Mouse (Mus musculus) forebrain, postnatal 0 days (tissue): ENCODE measurements at regions not wholly inside any gene's neighbourhood (a gene's known extent, or its start where the extent isn't known, plus 50 kb on each side); places are given as distances from the start of the nearest gene placed in this dataset.
A peak's percentile ranks its signal among the peaks of the same experiment; 100 is the strongest.
"Not testable (repeated sequence)": the region's sequence is repeated elsewhere in the genome, so short reads cannot be mapped to it uniquely, and the experiment has no call there.

ENCODE experiments used
- ATAC-seq: fragments of 200-750 bp; cut with Nextera tagmentation; 2 replicates; pipeline ENCODE4 v1.8.0; 2017; ENCODE audit warnings: mild to moderate bottlenecking, moderate library complexity
- DNase-seq: peaks from one replicate; pipeline ENCODE4 v3.0.0-alpha.2; 2015
- H3K27ac ChIP-seq: fragments of 300-500 bp; sonication (generic); 2 replicates; pipeline ENCODE4 v1.5.1; 2014; ENCODE audit warnings: low read depth, mild to moderate bottlenecking, antibody characterized with exemption, low read length, moderate library complexity, mixed read lengths
- H3K27me3 ChIP-seq: fragments of 300-500 bp; sonication (generic); 2 replicates; pipeline ENCODE4 v1.6.1; 2014; ENCODE audit warnings: mild to moderate bottlenecking, low read length, mixed read lengths; ENCODE audit not compliant: insufficient read depth
- H3K36me3 ChIP-seq: fragments of 300-500 bp; sonication (generic); 2 replicates; pipeline ENCODE4 v1.6.1; 2014; ENCODE audit warnings: mild to moderate bottlenecking, moderate library complexity; ENCODE audit not compliant: insufficient read depth
- H3K4me1 ChIP-seq: fragments of 300-500 bp; sonication (generic); 2 replicates; pipeline ENCODE4 v1.6.1; 2014; ENCODE audit warnings: antibody characterized with exemption; ENCODE audit not compliant: insufficient read depth
- H3K4me2 ChIP-seq: fragments of 300-500 bp; sonication (generic); 2 replicates; pipeline ENCODE4 v1.6.1; 2014; ENCODE audit warnings: low read depth, mild to moderate bottlenecking, moderate library complexity
- H3K4me3 ChIP-seq: fragments of 300-500 bp; sonication (generic); 2 replicates; pipeline ENCODE4 v1.5.1; 2014; ENCODE audit warnings: low read depth, low read length, mixed read lengths
- H3K9ac ChIP-seq: fragments of 300-500 bp; sonication (generic); 2 replicates; pipeline ENCODE4 v1.6.1; 2014; ENCODE audit warnings: mild to moderate bottlenecking
- H3K9me3 ChIP-seq: fragments of 300-500 bp; sonication (generic); 2 replicates; pipeline ENCODE4 v1.6.1; 2016; ENCODE audit warnings: low read length
- CTCF ChIP-seq: sonication (generic); IDR thresholded peaks from 2 replicates; pipeline ENCODE4 v1.5.1; 2016; ENCODE audit warnings: antibody characterized with exemption, control low read depth, low read depth
- WGBS: fragments of 180-500 bp; shearing (Covaris S2); extraction: QIAGEN DNeasy Blood & Tissue Kit; methylation state at CpG from one replicate; pipeline ENCODE4 v1.1.7; 2014; 5-methylcytosine and 5-hydroxymethylcytosine counted together

DNA sequence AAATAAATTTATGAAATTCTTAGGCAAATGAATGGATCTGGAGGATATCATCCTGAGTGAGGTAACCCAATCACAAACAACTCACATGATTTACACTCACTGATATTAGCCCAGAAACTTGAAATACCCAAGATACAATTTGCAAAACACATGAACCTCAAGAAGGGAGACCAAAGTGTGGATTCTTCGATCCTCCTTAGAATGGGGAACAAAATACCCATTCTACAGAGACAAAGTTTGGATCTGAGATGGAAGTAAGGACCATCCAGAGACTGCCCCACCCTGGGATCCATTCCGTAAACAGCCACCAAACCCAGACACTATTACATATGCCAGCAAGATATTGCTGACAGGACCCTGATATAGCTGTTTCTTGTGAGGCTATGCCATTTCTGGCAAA, 971.2 kb downstream of the Agbl1 start:
- not testable (repeated sequence) for DNase-seq

DNA sequence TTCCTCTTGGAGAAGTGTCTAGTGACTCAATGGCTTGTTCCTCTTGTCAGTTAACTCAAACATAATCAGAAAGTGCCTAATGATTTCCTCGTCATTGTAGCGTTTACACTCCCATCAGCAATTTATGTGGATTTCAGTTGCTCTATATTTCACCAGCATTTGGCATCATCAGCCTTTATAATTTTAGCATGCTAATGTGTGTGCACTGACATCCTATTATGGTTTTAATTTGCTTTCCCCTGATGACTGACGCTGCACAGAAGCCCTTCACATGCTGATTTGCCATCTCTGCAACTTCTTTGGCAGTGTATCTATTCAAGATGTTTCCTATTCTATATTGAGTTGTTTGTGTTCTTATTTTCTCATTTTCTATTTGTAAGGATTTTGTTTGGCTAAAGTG, 975.9 kb downstream of the Agbl1 start:
- Histone ChIP-seq H3K4me1 (no peaks in the 10 kb centered on the region), H3K27me3 (no peaks in the 10 kb centered on the region), H3K4me3 (no peak overlapping the region), H3K9me3 (no peaks in the 10 kb centered on the region), H3K9ac (no peak overlapping the region), H3K36me3 (no peaks in the 10 kb centered on the region), H3K27ac (no peak overlapping the region), H3K4me2 (no peak overlapping the region)
- ATAC-seq = peak; percentile 79
- peak; percentile 40 for DNase-seq
- no peak for TF ChIP-seq CTCF
- 29% methylated on average over 3 of the region's 3 CpGs for WGBS

More for the DNA sequence above, 971.2 kb downstream of the Agbl1 start:
- H3K9me3 ChIP-seq, H3K9ac ChIP-seq, H3K4me2 ChIP-seq, H3K27me3 ChIP-seq, H3K36me3 ChIP-seq, H3K27ac ChIP-seq, ATAC-seq, H3K4me1 ChIP-seq, H3K4me3 ChIP-seq: not testable (repeated sequence)
- WGBS = 93% methylated on average over 2 of the region's 2 CpGs

DNA sequence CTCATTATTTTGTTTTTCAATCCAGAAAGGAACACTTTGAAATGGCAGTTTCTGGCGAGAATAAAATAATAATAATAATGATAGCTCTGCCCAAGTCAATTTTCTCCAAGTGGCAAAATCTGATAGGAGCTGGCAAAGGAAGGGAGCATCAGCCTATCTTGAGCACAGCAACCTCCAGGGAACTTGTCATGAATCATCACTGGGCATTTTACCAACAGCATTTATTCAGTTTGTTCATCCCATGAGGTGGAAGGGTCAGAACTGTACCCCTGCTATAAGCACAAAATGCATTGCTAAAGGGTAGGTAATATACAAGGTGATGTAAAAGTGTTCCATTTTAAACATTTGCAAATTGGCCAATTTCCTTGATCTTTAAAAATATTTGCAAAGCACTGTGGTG, 1019.7 kb downstream of the Agbl1 start:
- H3K27me3 ChIP-seq = no peaks in the 10 kb centered on the region
- TF ChIP-seq CTCF = no peak
- ATAC-seq (no peak), DNase-seq (no peak)
- no peaks in the 10 kb centered on the region for H3K36me3 ChIP-seq
- H3K4me2 ChIP-seq = no peak overlapping the region
- H3K9ac ChIP-seq = no peak overlapping the region
- H3K4me3 ChIP-seq = no peak overlapping the region
- 62% methylated on average over 1 of the region's 1 CpGs for WGBS
- H3K9me3 ChIP-seq = no peaks in the 10 kb centered on the region
- no peak overlapping the region for H3K27ac ChIP-seq
- H3K4me1 ChIP-seq = no peaks in the 10 kb centered on the region

DNA sequence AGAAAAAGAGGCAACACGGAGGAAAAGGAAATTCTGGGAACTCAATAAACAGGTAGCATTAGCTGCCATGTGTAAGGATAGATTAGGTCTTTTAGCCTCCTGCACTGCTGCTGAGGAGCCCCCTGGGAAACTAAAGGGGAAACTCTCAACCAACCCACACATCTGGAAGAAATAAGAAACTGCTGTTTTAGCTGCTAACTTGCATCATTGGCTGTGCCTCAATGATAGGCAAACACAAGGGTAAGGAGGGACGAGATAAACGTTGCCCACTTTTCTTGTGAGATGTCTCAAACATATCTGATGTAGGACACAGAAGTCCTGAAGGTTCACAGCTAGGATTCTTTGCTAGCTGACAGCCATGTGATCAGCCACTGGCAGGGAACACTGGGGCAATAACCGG, 1058.0 kb downstream of the Agbl1 start:
- Histone ChIP-seq H3K4me1 (no peaks in the 10 kb centered on the region), H3K27me3 (no peaks in the 10 kb centered on the region), H3K36me3 (no peaks in the 10 kb centered on the region), H3K9ac (no peak overlapping the region), H3K27ac (no peak overlapping the region), H3K9me3 (no peaks in the 10 kb centered on the region), H3K4me3 (no peak overlapping the region), H3K4me2 (no peak overlapping the region)
- ATAC-seq = no peak
- DNase-seq = no peak
- TF ChIP-seq CTCF = no peak
- WGBS = 78% methylated on average over 4 of the region's 4 CpGs

DNA sequence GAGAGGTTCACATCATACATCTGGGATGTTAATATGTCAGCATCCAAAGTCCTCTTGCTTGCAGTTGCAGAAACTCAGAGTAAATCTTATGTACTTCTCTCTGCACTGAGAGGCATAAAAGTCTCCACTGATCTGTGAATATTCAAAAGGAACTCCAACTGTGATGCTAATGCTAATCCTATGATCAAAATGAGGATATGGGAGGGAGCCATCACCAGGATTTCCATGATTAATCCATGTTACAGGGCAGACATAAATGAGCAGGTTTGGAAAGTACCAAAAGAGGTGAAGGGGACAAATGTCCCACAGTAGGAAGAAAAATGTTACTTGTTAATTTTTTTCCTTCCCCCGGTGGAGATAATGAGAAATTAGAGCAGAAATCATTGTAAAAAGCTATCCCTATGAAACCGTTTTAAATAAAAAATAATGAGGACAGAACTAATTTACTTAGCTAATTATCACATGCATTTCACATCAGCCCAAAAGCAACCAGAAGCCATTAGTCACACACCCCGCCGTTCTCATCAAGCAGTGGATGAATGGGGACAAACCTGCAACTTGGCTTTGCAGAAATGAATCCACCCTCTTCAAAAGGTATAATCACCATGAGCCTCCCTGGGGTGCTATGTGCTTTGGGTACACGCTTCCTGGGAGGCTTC, 1065.4 kb downstream of the Agbl1 start:
- Histone ChIP-seq H3K9me3 (no peaks in the 10 kb centered on the region), H3K4me1 (no peaks in the 10 kb centered on the region), H3K27ac (no peak overlapping the region), H3K9ac (no peak overlapping the region), H3K4me3 (no peak overlapping the region), H3K4me2 (no peak overlapping the region), H3K36me3 (no peaks in the 10 kb centered on the region), H3K27me3 (no peaks in the 10 kb centered on the region)
- 7% methylated on average over 5 of the region's 5 CpGs for WGBS
- no peak for TF ChIP-seq CTCF
- ATAC-seq (no peak), DNase-seq (peak; percentile 8)

DNA sequence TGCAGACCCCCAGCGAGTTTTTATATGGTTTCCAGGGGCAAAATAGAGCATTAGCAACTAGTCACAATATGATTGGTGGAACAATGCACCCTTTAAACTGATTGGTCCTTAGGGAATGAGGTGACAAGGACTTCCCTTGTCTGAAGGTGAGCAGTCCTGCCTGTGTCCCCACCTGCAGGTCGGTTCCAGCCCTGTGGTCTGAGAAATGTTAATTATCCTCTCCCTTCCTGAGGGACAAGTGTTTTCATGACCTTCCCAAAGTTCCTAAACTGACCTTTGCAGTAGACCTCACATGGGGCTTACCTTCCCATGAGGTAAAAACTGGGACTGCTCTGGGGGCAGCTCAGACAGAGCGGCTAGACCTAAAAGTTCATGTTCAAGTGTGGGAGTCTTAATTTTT, 1073.5 kb downstream of the Agbl1 start:
- no peaks in the 10 kb centered on the region for H3K4me1 ChIP-seq
- H3K4me3 ChIP-seq = no peak overlapping the region
- H3K9ac ChIP-seq = no peak overlapping the region
- no peak for TF ChIP-seq CTCF
- no peaks in the 10 kb centered on the region for H3K9me3 ChIP-seq
- no peak overlapping the region for H3K27ac ChIP-seq
- no peak for ATAC-seq
- no peak overlapping the region for H3K4me2 ChIP-seq
- DNase-seq = no peak
- H3K36me3 ChIP-seq = no peaks in the 10 kb centered on the region
- H3K27me3 ChIP-seq = no peaks in the 10 kb centered on the region
- WGBS = 46% methylated on average over 3 of the region's 3 CpGs

- Histone ChIP-seq H3K9me3 (no peaks in the 10 kb centered on the region), H3K4me1 (no peaks in the 10 kb centered on the region), H3K27ac (no peak overlapping the region), H3K36me3 (no peaks in the 10 kb centered on the region), H3K4me3 (0 out of 2 replicates have a peak overlapping the region, but pooled peaks have one; percentile 2), H3K9ac (no peak overlapping the region), H3K27me3 (no peaks in the 10 kb centered on the region), H3K4me2 (peak overlapping the region; percentile 27; the same call in 1 of the 2 replicates)
- ATAC-seq (no peak), DNase-seq (no peak)
- TF ChIP-seq CTCF = no peak
- 10% methylated on average over 6 of the region's 11 CpGs for WGBS
These were observed 1074.2 kb downstream of the Agbl1 start for GRCm38 (mm10) chr7:77303935-77304334.
